Mouse (Mus musculus) right cerebral cortex, postnatal 14 days (tissue): ENCODE data around the gene Cfap157.
A peak's percentile ranks its signal among the peaks of the same experiment; 100 is the strongest.

Experiments used
- DNase-seq: peaks from one replicate; pipeline ENCODE4 v3.0.0; 2022

The Cfap157 gene

DNA sequence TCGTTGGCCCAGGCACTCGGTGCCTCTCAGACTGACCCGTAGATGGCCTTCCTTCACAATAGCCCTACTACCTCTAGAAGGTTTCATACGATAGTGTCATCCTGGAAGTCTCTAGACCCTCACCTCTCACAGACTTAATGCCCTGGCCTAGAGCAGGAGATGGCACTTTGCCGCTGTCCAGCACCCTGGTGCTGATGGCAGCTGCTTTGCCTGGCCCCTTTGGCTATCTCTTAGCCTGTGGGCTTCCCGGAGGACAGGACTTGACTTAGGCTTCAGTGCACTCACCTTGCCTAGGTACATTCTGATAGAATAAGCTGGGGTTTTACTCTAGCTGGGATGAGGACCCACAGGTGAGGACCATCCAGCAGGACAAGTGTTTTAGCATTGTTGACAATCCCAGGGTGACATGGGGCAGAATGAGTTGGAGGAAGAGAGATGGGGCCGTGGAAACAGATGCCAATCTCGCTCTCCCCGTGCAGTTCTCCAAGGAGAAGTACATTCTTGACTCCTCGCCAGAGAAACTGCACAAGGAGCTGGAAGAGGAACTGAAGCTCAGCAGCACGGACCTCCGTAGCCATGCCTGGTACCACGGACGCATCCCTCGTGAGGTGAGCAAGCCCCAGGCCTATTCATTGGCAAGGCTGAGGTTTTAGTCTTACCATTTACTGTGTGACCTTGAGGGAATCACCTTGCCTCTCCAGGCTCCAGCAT is 39.8 kb downstream of the Cfap157 start:
- DNase-seq, result no peak

DNA sequence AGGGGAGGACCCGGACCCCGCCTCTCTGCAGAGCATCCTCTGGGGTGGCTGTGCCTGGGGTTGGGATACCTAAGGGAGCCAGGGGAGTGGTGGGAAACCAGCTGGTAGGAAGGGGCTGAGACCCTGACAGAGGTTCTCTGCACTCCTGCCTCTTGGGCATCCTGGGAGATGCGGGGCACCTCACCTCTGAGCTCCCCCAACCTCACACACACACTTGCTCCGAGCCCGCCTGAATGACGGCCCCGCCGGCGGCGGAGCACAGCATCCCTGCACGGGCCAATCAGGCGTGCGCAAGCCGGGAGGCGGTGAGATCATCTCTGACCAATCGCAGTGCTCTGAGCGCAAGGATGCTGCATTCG is 42.1 kb downstream of the Cfap157 start:
- peak; percentile 84 for DNase-seq

GRCm38 (mm10) chr2:32741273-32742172 is 42.7 kb downstream of the Cfap157 start:
- DNase-seq, result peak; percentile 68

- DNase-seq, result no peak
Measured at GRCm38 (mm10) chr2:32740916-32741272, 43.3 kb downstream of the Cfap157 start, which contains the start of gene 6330409D20Rik. Gene 6330409D20Rik (minus strand): TSS chr2:32741016.

DNA sequence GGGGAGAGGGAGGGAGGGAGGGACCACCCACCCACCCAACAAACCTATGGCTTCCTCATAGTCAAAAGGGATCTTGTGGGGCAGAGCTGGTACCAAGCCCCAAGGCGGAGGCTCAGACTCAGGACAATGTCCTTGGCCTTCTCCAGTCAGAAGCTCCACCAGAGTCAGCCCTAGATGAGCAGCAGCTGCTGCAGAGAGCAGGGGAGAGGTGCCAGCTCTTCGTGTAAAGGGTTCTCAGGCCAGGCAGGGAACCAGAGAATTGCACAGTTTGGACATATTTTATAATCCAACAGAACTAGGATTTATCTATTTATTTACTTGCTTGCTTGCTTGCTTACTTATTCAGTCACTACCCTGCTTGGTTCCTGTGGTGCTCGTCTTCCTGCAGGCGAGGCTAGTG is 44.9 kb downstream of the Cfap157 start:
- no peak for DNase-seq

DNA sequence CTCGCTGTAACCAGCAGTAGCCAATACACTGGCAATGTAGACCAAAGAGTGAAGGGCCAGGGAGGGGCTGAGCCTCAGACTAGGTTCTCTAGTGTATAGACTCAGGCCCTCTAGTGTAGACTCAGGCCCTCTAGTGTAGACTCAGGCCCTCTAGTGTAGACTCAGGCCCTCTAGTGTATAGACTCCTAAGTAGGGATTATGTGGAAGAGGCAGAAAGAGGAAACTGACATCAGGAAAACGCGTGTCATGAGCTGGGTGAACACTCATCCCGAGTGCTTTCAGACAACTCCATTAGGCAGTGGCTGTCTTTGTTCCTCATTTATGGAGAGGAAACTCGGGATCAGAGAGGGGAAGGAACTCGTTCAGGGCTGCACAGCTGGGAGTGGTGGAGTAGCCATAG is 47.2 kb downstream of the Cfap157 start:
- DNase-seq, result no peak

DNA sequence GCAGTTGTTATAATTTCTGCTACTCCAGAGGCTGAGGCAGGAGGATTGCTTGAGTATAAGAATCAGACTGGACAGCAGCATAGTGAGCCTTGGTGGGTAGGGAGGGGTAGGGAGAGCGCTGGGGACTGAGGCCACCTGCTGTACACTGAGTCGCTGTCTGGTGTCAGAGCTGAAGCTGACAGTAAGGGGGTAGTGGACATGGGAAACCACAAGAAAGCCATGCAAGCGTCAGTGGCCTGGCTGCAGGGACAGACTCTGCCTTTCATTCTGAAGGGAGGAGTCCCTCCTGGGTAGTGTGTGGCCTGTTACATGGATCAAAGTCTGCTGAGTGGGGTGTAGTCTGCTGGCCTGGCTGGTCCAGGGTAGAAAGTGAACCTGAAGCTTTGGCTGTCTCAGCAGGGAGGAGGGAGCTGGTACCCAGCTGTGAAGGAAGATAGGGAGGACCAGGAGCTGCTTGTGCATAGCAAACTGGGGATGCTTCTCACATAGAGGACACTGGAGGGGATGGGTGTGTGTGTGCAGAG is 47.9 kb downstream of the Cfap157 start:
- DNase-seq, result no peak

- no peak for DNase-seq
Measured at GRCm38 (mm10) chr2:32734933-32735332, 49.3 kb downstream of the Cfap157 start.

GRCm38 (mm10) chr2:32734480-32734879 is 49.7 kb downstream of the Cfap157 start:
- no peak for DNase-seq

GRCm38 (mm10) chr2:32732695-32733094 is 51.5 kb downstream of the Cfap157 start:
- DNase-seq, result no peak

- DNase-seq, result no peak
Measured at GRCm38 (mm10) chr2:32731911-32732310, 52.3 kb downstream of the Cfap157 start.

DNA sequence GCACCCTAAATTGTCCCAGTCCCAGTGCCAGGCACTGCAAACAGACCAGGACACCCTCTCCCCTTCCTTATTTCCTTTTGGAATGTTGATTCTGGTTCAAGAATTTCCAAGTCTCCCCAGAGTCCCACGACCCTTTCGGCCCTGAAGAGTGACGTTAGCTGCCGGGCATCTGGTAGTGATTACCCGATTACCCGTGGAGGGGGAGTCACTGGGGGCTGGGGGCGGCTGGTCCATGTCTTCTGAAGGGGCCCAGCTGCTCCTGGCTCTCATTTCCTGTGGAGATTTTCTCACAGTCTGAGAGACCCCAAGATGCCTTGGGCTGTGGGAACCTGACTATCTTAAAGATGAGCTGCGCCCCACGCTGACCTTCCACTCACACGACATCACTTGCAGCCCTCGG is 53.4 kb downstream of the Cfap157 start:
- DNase-seq, result no peak

DNA sequence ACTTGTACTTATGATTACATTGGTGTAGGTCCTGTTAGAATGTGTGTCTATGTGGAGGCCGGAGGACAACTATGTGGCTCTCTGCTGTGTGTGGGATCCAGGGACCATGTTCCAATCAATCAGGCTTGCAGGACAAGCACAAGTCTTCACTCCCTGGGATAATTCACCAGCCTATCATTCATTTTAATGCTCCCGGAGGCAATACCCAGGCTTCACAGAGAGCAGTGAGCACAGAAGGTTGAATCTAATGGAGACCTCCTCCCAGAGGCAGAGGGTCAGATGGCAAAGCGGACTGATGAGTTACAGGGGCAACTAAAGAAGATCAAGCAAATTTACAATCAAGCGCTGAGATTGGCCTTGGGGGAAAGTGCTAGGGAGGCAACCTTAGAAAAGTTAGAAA is 54.7 kb downstream of the Cfap157 start:
- no peak for DNase-seq

DNA sequence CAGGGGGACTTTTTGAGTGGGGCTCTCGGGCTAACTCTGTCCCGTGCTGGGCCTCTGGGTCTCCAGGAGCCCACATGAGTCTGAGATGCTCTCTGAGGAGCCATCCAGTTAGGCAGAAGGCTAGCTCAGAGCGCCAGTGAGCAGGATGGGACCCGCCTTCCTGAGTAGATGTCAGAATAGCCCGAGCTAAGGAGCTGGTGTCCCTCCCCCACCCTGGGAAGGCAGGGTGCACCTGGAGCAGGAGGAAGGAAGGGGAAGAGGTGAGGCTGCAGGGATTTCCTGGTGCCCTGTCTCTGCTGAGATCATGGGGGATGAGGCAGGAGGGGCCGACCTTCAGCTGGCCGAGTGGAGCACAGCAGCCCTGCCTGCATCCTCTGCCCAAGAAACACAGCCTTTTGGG is 55.8 kb downstream of the Cfap157 start:
- DNase-seq, result no peak

DNA sequence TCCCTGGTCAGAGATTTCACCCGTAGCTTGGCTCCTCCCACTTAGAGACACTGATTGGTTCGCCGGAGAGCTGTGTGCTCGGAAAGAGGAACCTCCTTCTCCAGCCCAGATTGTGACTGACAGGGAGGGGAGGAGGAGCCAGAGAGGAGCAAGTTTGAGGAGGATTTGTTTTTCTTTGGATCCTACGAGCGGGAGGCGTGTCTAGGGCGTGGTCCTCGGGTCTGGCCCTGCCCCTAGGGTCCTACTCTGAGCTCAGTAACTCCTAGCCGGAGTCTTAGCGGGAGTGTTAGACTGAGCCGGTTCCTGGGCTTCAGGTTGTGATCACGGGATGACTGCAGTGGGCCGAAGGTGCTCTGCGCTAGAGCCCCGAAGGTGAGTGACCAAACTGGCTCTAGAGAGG is 56.8 kb downstream of the Cfap157 start:
- DNase-seq, result peak; percentile 72
